Mouse (Mus musculus) forebrain, embryonic 13.5 days (tissue): ENCODE data around the gene Exoc6b. TPM values are rescaled to one million over a fixed set of nuclear protein-coding genes. Genes with fewer than 3 reads are reported as not detected.

Experiments
- ATAC-seq: fragments of 200-750 bp; cut with Nextera tagmentation; 2 replicates; pipeline ENCODE4 v1.8.0; 2017
- H3K27ac ChIP-seq: fragments of 300-500 bp; sonication (generic); 2 replicates; pipeline ENCODE4 v1.5.1; 2015; ENCODE audit warnings: inconsistent platforms, mild to moderate bottlenecking, moderate library complexity
- H3K27me3 ChIP-seq: fragments of 300-500 bp; sonication (generic); 2 replicates; pipeline ENCODE4 v1.6.1; 2015; ENCODE audit warnings: mild to moderate bottlenecking, inconsistent platforms
- H3K36me3 ChIP-seq: fragments of 300-500 bp; sonication (generic); 2 replicates; pipeline ENCODE4 v1.6.1; 2015; ENCODE audit warnings: mild to moderate bottlenecking, inconsistent platforms; ENCODE audit not compliant: poor library complexity, severe bottlenecking
- H3K4me1 ChIP-seq: fragments of 300-500 bp; sonication (generic); 2 replicates; pipeline ENCODE4 v1.6.1; 2015; ENCODE audit warnings: inconsistent platforms
- H3K4me2 ChIP-seq: fragments of 300-500 bp; sonication (generic); 2 replicates; pipeline ENCODE4 v1.6.1; 2015; ENCODE audit warnings: inconsistent platforms, mild to moderate bottlenecking, moderate library complexity
- H3K4me3 ChIP-seq: fragments of 300-500 bp; sonication (generic); 2 replicates; pipeline ENCODE4 v1.5.1; 2015; ENCODE audit warnings: mild to moderate bottlenecking, inconsistent platforms
- H3K9ac ChIP-seq: fragments of 300-500 bp; sonication (generic); 2 replicates; pipeline ENCODE4 v1.6.1; 2015; ENCODE audit warnings: mild to moderate bottlenecking, inconsistent platforms
- H3K9me3 ChIP-seq: fragments of 300-500 bp; sonication (generic); replicated peaks from 2 replicates; pipeline ENCODE4 v1.6.1; 2016; ENCODE audit warnings: inconsistent platforms
- WGBS: fragments of 180-500 bp; shearing (Covaris S2); methylation state at CpG from one replicate; pipeline ENCODE4 v1.1.7; 2015; 5-methylcytosine and 5-hydroxymethylcytosine counted together
- polyA plus RNA-seq: library from polyadenylated mRNA; unstranded; fragments of >200 nt; fragmentation: Nextera tagmentation; extraction: Ambion mirVana; gene quantifications from 2 replicates; pipeline ENCODE4 v1.2.1, GENCODE M21; 2015

Exoc6b gene
- polyA plus RNA-seq, 1 experiment from 2014 or later = 37.4 TPM

GRCm38 (mm10) chr6:84845665-84846064 lies 223.6 kb downstream of the Exoc6b start:
- ATAC-seq = peak; percentile 58
- no peak overlapping the region for H3K27ac ChIP-seq
- WGBS = 37% methylated on average over 7 of the region's 7 CpGs

GRCm38 (mm10) chr6:84841138-84841537 lies 228.2 kb downstream of the Exoc6b start:
- Histone ChIP-seq H3K36me3 (no peaks in the 10 kb centered on the region), H3K4me3 (no peak overlapping the region), H3K4me2 (no peak overlapping the region), H3K9me3 (no peaks in the 10 kb centered on the region), H3K27ac (no peak overlapping the region), H3K4me1 (peaks cover 6% of the 10 kb centered on the region; the same call in 1 of the 2 replicates), H3K27me3 (no peaks in the 10 kb centered on the region), H3K9ac (no peak overlapping the region)
- no peak for ATAC-seq

More at GRCm38 (mm10) chr6:84845665-84846064, 223.6 kb downstream of the Exoc6b start:
- no peak overlapping the region for H3K9ac ChIP-seq
- H3K4me3 ChIP-seq = no peak overlapping the region
- no peaks in the 10 kb centered on the region for H3K9me3 ChIP-seq
- H3K4me2 ChIP-seq = no peak overlapping the region
- H3K36me3 ChIP-seq = peaks cover 5% of the 10 kb centered on the region; the same call in 1 of the 2 replicates
- no peaks in the 10 kb centered on the region for H3K27me3 ChIP-seq
- H3K4me1 ChIP-seq = peaks cover 6% of the 10 kb centered on the region; the same call in 1 of the 2 replicates

GRCm38 (mm10) chr6:84807546-84807945 lies 261.8 kb downstream of the Exoc6b start:
- no peak overlapping the region for H3K4me2 ChIP-seq
- WGBS = 88% methylated on average over 7 of the region's 7 CpGs
- peaks cover 8% of the 10 kb centered on the region; the same call in 1 of the 2 replicates for H3K36me3 ChIP-seq
- ATAC-seq = no peak
- no peaks in the 10 kb centered on the region for H3K9me3 ChIP-seq
- no peak overlapping the region for H3K27ac ChIP-seq
- no peak overlapping the region for H3K9ac ChIP-seq
- no peaks in the 10 kb centered on the region for H3K4me1 ChIP-seq
- no peak overlapping the region for H3K4me3 ChIP-seq
- H3K27me3 ChIP-seq = no peaks in the 10 kb centered on the region

GRCm38 (mm10) chr6:84806132-84806730 lies 263.1 kb downstream of the Exoc6b start:
- Histone ChIP-seq H3K4me1 (no peaks in the 10 kb centered on the region), H3K4me2 (no peak overlapping the region), H3K9me3 (no peaks in the 10 kb centered on the region), H3K4me3 (no peak overlapping the region), H3K27me3 (no peaks in the 10 kb centered on the region), H3K9ac (no peak overlapping the region), H3K27ac (no peak overlapping the region), H3K36me3 (no peaks in the 10 kb centered on the region)
- ATAC-seq = no peak
- 48% methylated on average over 2 of the region's 2 CpGs for WGBS

- Histone ChIP-seq H3K9ac (no peak overlapping the region), H3K36me3 (no peaks in the 10 kb centered on the region), H3K4me1 (no peaks in the 10 kb centered on the region), H3K4me2 (no peak overlapping the region), H3K27ac (no peak overlapping the region), H3K27me3 (no peaks in the 10 kb centered on the region), H3K9me3 (no peaks in the 10 kb centered on the region), H3K4me3 (no peak overlapping the region)
- 94% methylated on average over 3 of the region's 3 CpGs for WGBS
- ATAC-seq = no peak
Observed at GRCm38 (mm10) chr6:84798736-84799135, 270.6 kb downstream of the Exoc6b start.

- no peaks in the 10 kb centered on the region for H3K9me3 ChIP-seq
- ATAC-seq = no peak
Observed at GRCm38 (mm10) chr6:84783994-84784393, 285.3 kb downstream of the Exoc6b start.

GRCm38 (mm10) chr6:84779987-84780386 lies 289.3 kb downstream of the Exoc6b start:
- 82% methylated on average over 5 of the region's 5 CpGs for WGBS
- Histone ChIP-seq H3K4me2 (no peak overlapping the region), H3K9ac (no peak overlapping the region), H3K27ac (no peak overlapping the region), H3K9me3 (no peaks in the 10 kb centered on the region), H3K4me3 (no peak overlapping the region), H3K4me1 (peaks cover 18% of the 10 kb centered on the region; the same call in 1 of the 2 replicates), H3K27me3 (no peaks in the 10 kb centered on the region), H3K36me3 (no peaks in the 10 kb centered on the region)
- no peak for ATAC-seq

More at GRCm38 (mm10) chr6:84783994-84784393, 285.3 kb downstream of the Exoc6b start:
- WGBS = 66% methylated on average over 2 of the region's 2 CpGs
- H3K36me3 ChIP-seq = no peaks in the 10 kb centered on the region
- H3K27me3 ChIP-seq = no peaks in the 10 kb centered on the region
- H3K4me1 ChIP-seq = 0 out of 2 replicates have a peak, but pooled peaks cover 7% of the 10 kb centered on the region
- no peak overlapping the region for H3K4me3 ChIP-seq
- H3K9ac ChIP-seq = no peak overlapping the region
- H3K4me2 ChIP-seq = no peak overlapping the region
- no peak overlapping the region for H3K27ac ChIP-seq

- H3K4me1 ChIP-seq = peaks cover 13% of the 10 kb centered on the region; the same call in 1 of the 2 replicates
- WGBS = 80% methylated on average over 5 of the region's 5 CpGs
Observed at GRCm38 (mm10) chr6:84778970-84779369, 290.3 kb downstream of the Exoc6b start.

GRCm38 (mm10) chr6:84775908-84776307 lies 293.4 kb downstream of the Exoc6b start:
- H3K9ac ChIP-seq = no peak overlapping the region
- H3K4me3 ChIP-seq = no peak overlapping the region
- H3K9me3 ChIP-seq = no peaks in the 10 kb centered on the region
- no peaks in the 10 kb centered on the region for H3K36me3 ChIP-seq
- WGBS = 14% methylated on average over 1 of the region's 1 CpGs
- ATAC-seq = no peak
- H3K27me3 ChIP-seq = no peaks in the 10 kb centered on the region
- no peak overlapping the region for H3K27ac ChIP-seq
- H3K4me1 ChIP-seq = peaks cover 11% of the 10 kb centered on the region; the same call in 1 of the 2 replicates
- H3K4me2 ChIP-seq = no peak overlapping the region

More at GRCm38 (mm10) chr6:84778970-84779369, 290.3 kb downstream of the Exoc6b start:
- ATAC-seq = no peak
- Histone ChIP-seq H3K9ac (no peak overlapping the region), H3K4me3 (no peak overlapping the region), H3K27ac (no peak overlapping the region), H3K36me3 (no peaks in the 10 kb centered on the region), H3K9me3 (no peaks in the 10 kb centered on the region), H3K27me3 (no peaks in the 10 kb centered on the region), H3K4me2 (no peak overlapping the region)

GRCm38 (mm10) chr6:84755266-84755665 lies 314.0 kb downstream of the Exoc6b start:
- Histone ChIP-seq H3K9ac (no peak overlapping the region), H3K4me2 (no peak overlapping the region), H3K4me3 (no peak overlapping the region), H3K36me3 (no peaks in the 10 kb centered on the region), H3K27ac (no peak overlapping the region), H3K4me1 (no peaks in the 10 kb centered on the region), H3K27me3 (no peaks in the 10 kb centered on the region), H3K9me3 (no peaks in the 10 kb centered on the region)
- 15% methylated on average over 3 of the region's 3 CpGs for WGBS
- no peak for ATAC-seq

GRCm38 (mm10) chr6:84752806-84753420 lies 316.4 kb downstream of the Exoc6b start:
- H3K9me3 ChIP-seq = no peaks in the 10 kb centered on the region
- H3K36me3 ChIP-seq = no peaks in the 10 kb centered on the region
- H3K27me3 ChIP-seq = no peaks in the 10 kb centered on the region
- no peak overlapping the region for H3K4me3 ChIP-seq
- no peaks in the 10 kb centered on the region for H3K4me1 ChIP-seq
- H3K27ac ChIP-seq = no peak overlapping the region
- ATAC-seq = no peak
- H3K4me2 ChIP-seq = no peak overlapping the region
- H3K9ac ChIP-seq = no peak overlapping the region

GRCm38 (mm10) chr6:84751409-84751808 lies 317.9 kb downstream of the Exoc6b start:
- no peak for ATAC-seq
- Histone ChIP-seq H3K27me3 (no peaks in the 10 kb centered on the region), H3K9ac (no peak overlapping the region), H3K4me2 (no peak overlapping the region), H3K9me3 (no peaks in the 10 kb centered on the region), H3K27ac (no peak overlapping the region), H3K4me1 (peaks cover 11% of the 10 kb centered on the region), H3K4me3 (no peak overlapping the region), H3K36me3 (no peaks in the 10 kb centered on the region)
- 81% methylated on average over 2 of the region's 2 CpGs for WGBS
